Mouse (Mus musculus) T-helper 2 cell (primary cell): ENCODE results near the gene Gm21800.
"Not testable (repeated sequence)": the region's sequence is repeated elsewhere in the genome, so short reads cannot be mapped to it uniquely, and the experiment has no call there.

Experiments
- in situ Hi-C: fragments of 300-600 bp; cut with MboI, MseI; formaldehyde crosslinking; loops from one replicate; pipeline ENCODE4 v1.15.1; 2025; ENCODE audit warnings: high pct_unique_total_duplicates

The Gm21800 gene

GRCm38 (mm10) chrY:41406198-41406597 is at the start of gene Gm21800:
Gene Gm21800, plus strand, starts transcription at chrY:41406498.
- in situ Hi-C loops, result not testable (repeated sequence)
